Mouse (Mus musculus) thymus, adult 2 months (tissue): Measurements from ENCODE around the gene Mlph.

Experiments
- CTCF ChIP-seq: fragments of 200-500 bp; IDR thresholded peaks from 2 replicates; pipeline ENCODE4 v1.5.1; 2012; ENCODE audit warnings: mild to moderate bottlenecking, control low read depth, low read length, moderate library complexity, borderline replicate concordance; ENCODE audit not compliant: control insufficient read depth, poor library complexity, insufficient read depth; ENCODE audit errors: extremely low read depth
- POLR2A ChIP-seq: fragments of 200-500 bp; IDR thresholded peaks from 2 replicates; pipeline ENCODE4 v1.6.1; 2012; ENCODE audit warnings: mild to moderate bottlenecking, low read length, control low read depth, moderate library complexity; ENCODE audit not compliant: control insufficient read depth, poor library complexity, insufficient read depth; ENCODE audit errors: extremely low read depth

GRCm38 (mm10) chr1:90921687-90922086 is 6.8 kb downstream of the Mlph start:
- TF ChIP-seq CTCF (no peak), POLR2A (no peak)
